Mouse (Mus musculus) olfactory bulb, adult 2 months (tissue): ENCODE data around the gene Slc34a3.

ENCODE experiments used
- CTCF ChIP-seq: fragments of 200-500 bp; IDR thresholded peaks from 2 replicates; pipeline ENCODE4 v1.5.1; 2012; ENCODE audit warnings: low read depth, mild to moderate bottlenecking, low read length, moderate library complexity; ENCODE audit not compliant: insufficient read depth
- POLR2A ChIP-seq: fragments of 200-500 bp; IDR thresholded peaks from 2 replicates; pipeline ENCODE4 v1.6.1; 2012; ENCODE audit warnings: mild to moderate bottlenecking, low read depth, low read length, moderate library complexity; ENCODE audit not compliant: insufficient read depth

DNA sequence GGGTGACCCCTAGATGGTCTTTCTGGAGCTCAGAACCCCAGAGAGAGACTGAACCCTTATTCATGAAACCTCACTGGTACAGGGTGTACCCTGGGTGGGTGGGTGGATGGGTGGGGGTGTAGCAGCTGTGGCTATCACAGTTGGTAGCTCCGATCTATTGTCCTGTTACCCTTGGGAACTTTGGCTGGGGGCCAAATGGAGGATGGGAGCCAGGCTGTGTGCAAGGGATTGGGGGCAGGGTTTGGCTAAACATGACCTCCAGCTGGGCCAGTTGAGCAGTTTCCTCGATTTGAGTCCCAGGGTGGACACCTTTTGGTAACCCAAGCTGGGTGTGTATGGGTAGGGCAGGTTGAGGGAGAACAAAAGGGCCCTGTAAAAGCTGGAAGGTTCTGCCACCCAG lies 32.6 kb upstream of the Slc34a3 start:
- TF ChIP-seq POLR2A (no peak), CTCF (no peak)
